In the genomic region with DNA sequence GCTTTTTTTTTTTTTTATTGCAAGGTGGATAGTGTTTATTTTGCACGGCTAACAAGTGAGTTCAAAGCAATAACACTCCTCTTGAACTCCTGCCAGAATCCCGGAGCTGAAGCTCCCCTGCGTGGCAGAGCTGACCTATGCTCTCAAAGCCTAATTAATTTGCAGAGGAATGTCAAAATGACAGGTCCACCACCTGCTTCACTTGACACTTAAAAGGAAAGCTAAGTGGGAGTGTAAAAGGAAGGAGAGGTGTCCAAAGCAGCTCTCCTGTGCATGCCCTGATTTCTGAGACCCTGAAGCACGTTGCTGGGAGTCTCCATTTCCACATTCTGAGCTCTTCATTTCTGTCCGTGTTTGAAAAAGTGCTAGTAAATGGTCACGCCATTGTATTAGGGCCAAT, we compare ENCODE assay signal across 8 mouse cellular contexts.
DNase-seq lines count a peak whose midpoint lies in the region; ATAC-seq and TF ChIP-seq lines count a peak whose summit lies in the region.

No protein-coding gene starts in this region.

- no peaks in the 10 kb centered on the region; the same call in 1 of the 2 replicates for H3K27me3 ChIP-seq in forebrain, embryonic 11.5 days (ENCODE audit: control insufficient read depth, insufficient read depth, low read length)
- H3K27me3 ChIP-seq in kidney, postnatal 0 days (ENCODE audit: insufficient read depth, low read length): no peaks in the 10 kb centered on the region
- no peaks in the 10 kb centered on the region for H3K27me3 ChIP-seq in midbrain, embryonic 13.5 days

- 8% methylated on average over 6 of the region's 6 CpGs for WGBS in forebrain, embryonic 11.5 days
- WGBS in kidney, postnatal 0 days: 9% methylated on average over 6 of the region's 6 CpGs
- WGBS in midbrain, embryonic 13.5 days: 10% methylated on average over 6 of the region's 6 CpGs

- peak; percentile 70 for ATAC-seq in forebrain, embryonic 11.5 days (replicated peaks; ENCODE audit: low FRiP score)
- peak; percentile 66 for ATAC-seq in kidney, postnatal 0 days (replicated peaks; ENCODE audit: low FRiP score, low read depth)
- ATAC-seq in midbrain, embryonic 13.5 days: peak; percentile 82

- no peak for TF ChIP-seq CTCF in kidney, postnatal 0 days (IDR thresholded peaks at IDR 0.05; ENCODE audit: low read depth)

- peak overlapping the region; percentile 41 for H3K4me2 ChIP-seq in forebrain, embryonic 11.5 days (ENCODE audit: low read depth, low read length, severe bottlenecking)
- peak overlapping the region; percentile 58 for H3K4me2 ChIP-seq in kidney, postnatal 0 days (ENCODE audit: low read length)
- H3K4me2 ChIP-seq in midbrain, embryonic 13.5 days (replicated peaks): peak overlapping the region; percentile 54

- no peaks in the 10 kb centered on the region for H3K36me3 ChIP-seq in forebrain, embryonic 11.5 days (ENCODE audit: control insufficient read depth, insufficient read depth, low read length)
- H3K36me3 ChIP-seq in kidney, postnatal 0 days (ENCODE audit: insufficient read depth, low read length): no peaks in the 10 kb centered on the region
- no peaks in the 10 kb centered on the region for H3K36me3 ChIP-seq in midbrain, embryonic 13.5 days

- H3K9ac ChIP-seq in forebrain, embryonic 11.5 days (ENCODE audit: low read length): no peak overlapping the region
- H3K9ac ChIP-seq in kidney, postnatal 0 days (ENCODE audit: low read depth, low read length): no peak overlapping the region
- no peak overlapping the region for H3K9ac ChIP-seq in midbrain, embryonic 13.5 days (replicated peaks)

- H3K27ac ChIP-seq in forebrain, embryonic 11.5 days (ENCODE audit: low read depth, low read length): 0 out of 2 replicates have a peak overlapping the region, but pooled peaks have one; percentile 18
- H3K27ac ChIP-seq in kidney, postnatal 0 days: no peak overlapping the region
- no peak overlapping the region for H3K27ac ChIP-seq in midbrain, embryonic 13.5 days

- peak; percentile 2 for DNase-seq in left cerebral cortex, postnatal 4 days
- DNase-seq in left cerebral cortex, adult 18-20 months (ENCODE audit: low spot score in 2 of 2): no peak
- DNase-seq in forebrain, embryonic 11.5 days (ENCODE audit: low spot score): peak; percentile 53
- DNase-seq in kidney, postnatal 0 days (ENCODE audit: low spot score): peak; percentile 57
- DNase-seq in right cerebral cortex, postnatal 10 days (ENCODE audit: low spot score in 2 of 2): no peak
- no peak for DNase-seq in urinary bladder, postnatal 14 days (ENCODE audit: low spot score)
- no peak for DNase-seq in right cerebral cortex, adult 18-20 months

- intact Hi-C loops in left cerebral cortex, postnatal 4 days (cut with DNase I): no loop called here

- H3K4me3 ChIP-seq in forebrain, embryonic 11.5 days (ENCODE audit: low read depth, low read length): peak overlapping the region; percentile 16
- peak overlapping the region; percentile 17; the same call in 1 of the 2 replicates for H3K4me3 ChIP-seq in kidney, postnatal 0 days (replicated peaks; ENCODE audit: low read depth, low read length)
- peak overlapping the region; percentile 26 for H3K4me3 ChIP-seq in midbrain, embryonic 13.5 days (replicated peaks)

- H3K9me3 ChIP-seq in forebrain, embryonic 11.5 days (ENCODE audit: control insufficient read depth, low read length): no peaks in the 10 kb centered on the region
- H3K9me3 ChIP-seq in kidney, postnatal 0 days (replicated peaks; ENCODE audit: low read length): no peaks in the 10 kb centered on the region
- no peaks in the 10 kb centered on the region for H3K9me3 ChIP-seq in midbrain, embryonic 13.5 days

- H3K4me1 ChIP-seq in forebrain, embryonic 11.5 days (replicated peaks; ENCODE audit: control insufficient read depth, insufficient read depth, low read length): no peaks in the 10 kb centered on the region; the same call in 1 of the 2 replicates
- H3K4me1 ChIP-seq in kidney, postnatal 0 days (replicated peaks; ENCODE audit: insufficient read depth, low read length): no peaks in the 10 kb centered on the region
- peaks cover 9% of the 10 kb centered on the region for H3K4me1 ChIP-seq in midbrain, embryonic 13.5 days (replicated peaks)

Comparison
In these comparisons a context has a peak if more than half of its experiments do, and no peak if none do; other contexts are left out.
1. DNase-seq: peak in left cerebral cortex, postnatal 4 days (single experiment), forebrain, embryonic 11.5 days (single experiment) and kidney, postnatal 0 days (single experiment); none in left cerebral cortex, adult 18-20 months (0 of 2), right cerebral cortex, postnatal 10 days (0 of 2), urinary bladder, postnatal 14 days (single experiment) and right cerebral cortex, adult 18-20 months (single experiment).
2. Peak in every context shown above with its lines, with median percentiles within 50 percentile points of each other: ATAC-seq, H3K4me2 ChIP-seq and H3K4me3 ChIP-seq.